Mouse (Mus musculus) regulatory T cell (primary cell): ENCODE measurements around the gene Dusp28.

ENCODE experiments used
- in situ Hi-C: fragments of 300-600 bp; cut with MboI, MseI; formaldehyde crosslinking; loops from one replicate; pipeline ENCODE4 v1.15.1; 2025; ENCODE audit warnings: high pct_unique_total_duplicates

Dusp28 gene

GRCm38 (mm10) chr1:92907632-92908360 is 1.0 kb downstream of the Dusp28 start:
- in situ Hi-C loops = loop anchor here (25.0 kb wide), 1 partner anchor 1130 kb away; no protein-coding TSS in a partner anchor

- in situ Hi-C loops = loop anchor here (25.0 kb wide), 1 partner anchor 1129 kb away; no protein-coding TSS in a partner anchor
These were observed 1.9 kb downstream of the Dusp28 start for GRCm38 (mm10) chr1:92908664-92909063.

GRCm38 (mm10) chr1:92909068-92909467 is 2.3 kb downstream of the Dusp28 start:
- in situ Hi-C loops = loop anchor here (25.0 kb wide), 1 partner anchor 1128 kb away; no protein-coding TSS in a partner anchor

GRCm38 (mm10) chr1:92910239-92910885 is 3.6 kb downstream of the Dusp28 start, which contains the start of gene Rnpepl1:
TSS of gene Rnpepl1 (plus strand) at chr1:92910783.
- in situ Hi-C loops = loop anchor here (25.0 kb wide), 1 partner anchor 1127 kb away; no protein-coding TSS in a partner anchor

GRCm38 (mm10) chr1:92910925-92911720 is 4.3 kb downstream of the Dusp28 start:
- in situ Hi-C loops = loop anchor here (25.0 kb wide), 1 partner anchor 1126 kb away; no protein-coding TSS in a partner anchor

- in situ Hi-C loops = loop anchor here (25.0 kb wide), 1 partner anchor 1126 kb away; no protein-coding TSS in a partner anchor
These were observed 4.9 kb downstream of the Dusp28 start for GRCm38 (mm10) chr1:92911721-92912138.

GRCm38 (mm10) chr1:92912286-92912685 is 5.5 kb downstream of the Dusp28 start:
- in situ Hi-C loops = loop anchor here (25.0 kb wide), 1 partner anchor 1125 kb away; no protein-coding TSS in a partner anchor

GRCm38 (mm10) chr1:92914239-92914638 is 7.5 kb downstream of the Dusp28 start:
- in situ Hi-C loops = loop anchor here (25.0 kb wide), 1 partner anchor 1123 kb away; no protein-coding TSS in a partner anchor

GRCm38 (mm10) chr1:92914993-92915392 is 8.2 kb downstream of the Dusp28 start:
- in situ Hi-C loops = loop anchor here (25.0 kb wide), 1 partner anchor 1122 kb away; no protein-coding TSS in a partner anchor

- in situ Hi-C loops = loop anchor here (25.0 kb wide), 1 partner anchor 1121 kb away; no protein-coding TSS in a partner anchor
These were observed 9.9 kb downstream of the Dusp28 start for GRCm38 (mm10) chr1:92916725-92917124.

- in situ Hi-C loops = loop anchor here (25.0 kb wide), 1 partner anchor 1118 kb away; no protein-coding TSS in a partner anchor
These were observed 12.4 kb downstream of the Dusp28 start for GRCm38 (mm10) chr1:92919151-92919550.

- in situ Hi-C loops = loop anchor here (25.0 kb wide), 1 partner anchor 1118 kb away; no protein-coding TSS in a partner anchor
These were observed 13.0 kb downstream of the Dusp28 start for GRCm38 (mm10) chr1:92919775-92920174.

- in situ Hi-C loops = loop anchor here (25.0 kb wide), 1 partner anchor 1117 kb away; no protein-coding TSS in a partner anchor
These were observed 13.9 kb downstream of the Dusp28 start for GRCm38 (mm10) chr1:92920474-92921200.

- in situ Hi-C loops = loop anchor here (25.0 kb wide), 1 partner anchor 1116 kb away; no protein-coding TSS in a partner anchor
These were observed 14.7 kb downstream of the Dusp28 start for GRCm38 (mm10) chr1:92921496-92921895.

GRCm38 (mm10) chr1:92930171-92930706 is 23.5 kb downstream of the Dusp28 start:
- in situ Hi-C loops = loop anchor here (25.0 kb wide), 1 partner anchor 557 kb away; the partner anchor contains the start of gene Hdlbp

- in situ Hi-C loops = loop anchor here (25.0 kb wide), 1 partner anchor 554 kb away; the partner anchor contains the start of gene Hdlbp
These were observed 26.8 kb downstream of the Dusp28 start for GRCm38 (mm10) chr1:92933611-92934010.

- in situ Hi-C loops = loop anchor here (25.0 kb wide), 1 partner anchor 553 kb away; the partner anchor contains the start of gene Hdlbp
These were observed 27.5 kb downstream of the Dusp28 start, which contains the start of gene Capn10 for GRCm38 (mm10) chr1:92934182-92934827. TSS of gene Capn10 (plus strand) at chr1:92934376.

- in situ Hi-C loops = loop anchor here (25.0 kb wide), 1 partner anchor 552 kb away; the partner anchor contains the start of gene Hdlbp
These were observed 28.5 kb downstream of the Dusp28 start for GRCm38 (mm10) chr1:92935054-92935962.
